In the genomic region with DNA sequence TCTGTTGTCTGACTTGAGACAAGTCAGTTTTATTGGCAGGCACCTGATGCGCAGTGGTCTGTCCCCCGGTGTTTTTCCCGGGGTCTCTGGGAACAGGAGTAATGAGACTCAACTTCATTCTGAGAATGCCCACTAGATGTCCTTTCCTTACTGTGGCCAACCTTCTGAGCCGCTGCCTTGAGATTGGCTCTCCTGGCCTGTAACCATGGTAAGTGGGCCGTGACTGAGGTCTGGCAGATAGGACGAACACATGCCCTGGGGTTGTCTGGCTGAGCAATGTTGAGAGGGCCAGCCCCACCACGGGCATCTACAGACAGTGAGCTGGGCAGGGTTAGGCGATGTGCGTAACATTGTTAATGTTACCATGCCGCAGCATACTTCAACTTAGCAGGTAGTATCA, we compare ENCODE assay signal across 11 mouse cellular contexts. TPM values are rescaled to one million over a fixed set of nuclear protein-coding genes. Genes with fewer than 3 reads are reported as not detected.
DNase-seq lines count a peak whose midpoint lies in the region; ATAC-seq and TF ChIP-seq lines count a peak whose summit lies in the region.
"Had no signal": no experiment of that assay in that cellular context is flagged by ENCODE, and none has a peak within 500 bp of the region (broad histone marks: within the 10 kb centered on the region; RNA-seq: fewer than 3 reads in every experiment).

No protein-coding gene starts in this region.

- H3K4me1 ChIP-seq in thymus, adult 2 months (replicated peaks; ENCODE audit: control insufficient read depth, insufficient read depth, low read length): peaks cover 3% of the 10 kb centered on the region

- intact Hi-C loops in left cerebral cortex, postnatal 4 days (cut with DNase I): no loop called here

- ATAC-seq in cerebellum, adult (ENCODE audit: insufficient number of reproducible peaks, low FRiP score, low TSS enrichment): no peak
- ATAC-seq: forebrain, embryonic 16.5 days had no signal

- TF ChIP-seq POLR2A in thymus, adult 2 months (IDR thresholded peaks at IDR 0.05; ENCODE audit: control insufficient read depth, extremely low read depth, insufficient read depth, low read length, poor library complexity): no peak

- no peaks in the 10 kb centered on the region for H3K36me3 ChIP-seq in thymus, adult 2 months (ENCODE audit: control insufficient read depth, insufficient read depth, low read length)

- H3K4me3 ChIP-seq in thymus, adult 2 months (ENCODE audit: control insufficient read depth, insufficient read depth, low read length): no peak overlapping the region
- H3K4me3 ChIP-seq: limb, embryonic 13.5 days had no signal

- WGBS in thymus, adult 2 months: 83% methylated on average over 10 of the region's 10 CpGs

- H3K27ac ChIP-seq in thymus, adult 2 months (ENCODE audit: control insufficient read depth, insufficient read depth, low read length): no peak overlapping the region
- H3K27ac ChIP-seq: limb, embryonic 13.5 days had no signal

- DNase-seq in cerebellum, postnatal 10 days: peak; percentile 83 to 88
- DNase-seq in left cerebral cortex, postnatal 4 days: peak; percentile 74
- no peak for DNase-seq in left cerebral cortex, adult 8-10 months (ENCODE audit: low spot score in 2 of 2)
- DNase-seq in heart, postnatal 4 days: peak; percentile 55
- DNase-seq in lung, postnatal 36 days: peak; percentile 18
- DNase-seq in layer of hippocampus, postnatal 25 days (ENCODE audit: extremely low spot score in 1 of 2, low spot score in 1 of 2): no peak
- no peak for DNase-seq in thymus, adult 2 months
- DNase-seq: cerebellum, adult 2 months had no signal

- no peaks in the 10 kb centered on the region for H3K27me3 ChIP-seq in thymus, adult 2 months (ENCODE audit: control insufficient read depth, insufficient read depth, low read length)
- H3K27me3 ChIP-seq: limb, embryonic 13.5 days had no signal

- TF ChIP-seq CTCF in thymus, adult 2 months (IDR thresholded peaks at IDR 0.05; ENCODE audit: borderline replicate concordance, control insufficient read depth, extremely low read depth, insufficient read depth, low read length, poor library complexity): no peak

RNA-seq across cellular contexts. Expression of gene Slc2a8, which starts 42.7 kb away (rescaled TPM):
- 10 to 100 TPM; 17.1 to 20.3 TPM for total RNA-seq in left cerebral cortex, postnatal 4 days (2021)
- 10 to 100 TPM; 21.9 to 27.0 (median 24.9) TPM for total RNA-seq in left cerebral cortex, adult 8-10 months (2022)
- total RNA-seq in heart, postnatal 4 days (2021): 10 to 100 TPM; 12.4 to 13.5 TPM
- total RNA-seq in layer of hippocampus, postnatal 25 days (2021): 10 to 100 TPM; 20.5 to 21.4 TPM
- polyA plus RNA-seq in thymus, adult 2 months (2012; rRNA removed): 29.8 and 32.6 TPM in 2 replicates

Comparison
In these comparisons a context has a peak if more than half of its experiments do, and no peak if none do; other contexts are left out.
1. DNase-seq: peak in cerebellum, postnatal 10 days (2 of 2), left cerebral cortex, postnatal 4 days (single experiment), heart, postnatal 4 days (single experiment) and lung, postnatal 36 days (single experiment); none in left cerebral cortex, adult 8-10 months (0 of 2), layer of hippocampus, postnatal 25 days (0 of 2) and thymus, adult 2 months (single experiment).